Mouse (Mus musculus) erythroid progenitor cell, adult 5-6 weeks (primary cell): ENCODE data around the gene Sprr2f. TPM values are rescaled to one million over a fixed set of nuclear protein-coding genes. Genes with fewer than 3 reads are reported as not detected.

Experiments
- ATAC-seq: replicated peaks from 2 replicates; pipeline ENCODE4 v1.8.0; 2016; ENCODE audit warnings: moderate number of reproducible peaks, mild to moderate bottlenecking, moderate TSS enrichment, inconsistent platforms; ENCODE audit not compliant: poor library complexity, low FRiP score, severe bottlenecking
- total RNA-seq, 2 experiments: library from RNA; stranded (forward) in 1 of 2; stranded (reverse) in 1 of 2; fragments of 150-400 nt in 1 of 2; fragments of 186-747, 209-891 nt in 1 of 2; gene quantifications; 2 replicates each; pipeline versions ENCODE4 v1.2.3 to v1.2.4; 2015 to 2017; ENCODE audit warnings: low replicate concordance in 2 of 2

Sprr2f gene
- total RNA-seq (2015; ENCODE audit: low replicate concordance) (not detected in 2 replicates), total RNA-seq (2017; ENCODE audit: low replicate concordance) (not detected in 2 replicates)

- ATAC-seq = no peak
Observed at GRCm38 (mm10) chr3:92364887-92365286, at the start of gene Sprr2f. Gene Sprr2f, plus strand, starts transcription at chr3:92365187.

GRCm38 (mm10) chr3:92316320-92316719 lies 48.7 kb upstream of the Sprr2f start, which contains the start of gene Sprr2b:
Gene Sprr2b, plus strand, starts transcription at chr3:92316620.
- ATAC-seq = no peak

- no peak for ATAC-seq
Observed at GRCm38 (mm10) chr3:92317384-92317783, 47.6 kb upstream of the Sprr2f start.

- ATAC-seq = no peak
Observed at GRCm38 (mm10) chr3:92336278-92336677, 28.7 kb upstream of the Sprr2f start.

GRCm38 (mm10) chr3:92338840-92339239 lies 26.1 kb upstream of the Sprr2f start, which contains the start of gene Sprr2d:
Gene Sprr2d, plus strand, starts transcription at chr3:92339140.
- ATAC-seq = no peak

- ATAC-seq = no peak
Observed at GRCm38 (mm10) chr3:92351843-92352242, 13.1 kb upstream of the Sprr2f start, which contains the start of gene Sprr2e. Gene Sprr2e, plus strand, starts transcription at chr3:92352143.

GRCm38 (mm10) chr3:92361619-92362018 lies 3.4 kb upstream of the Sprr2f start:
- no peak for ATAC-seq

- ATAC-seq = no peak
Observed at GRCm38 (mm10) chr3:92373613-92374012, 8.6 kb downstream of the Sprr2f start.

- ATAC-seq = no peak
Observed at GRCm38 (mm10) chr3:92385385-92385784, 20.4 kb downstream of the Sprr2f start, which contains the start of gene Sprr2h. Gene Sprr2h, plus strand, starts transcription at chr3:92385685.

GRCm38 (mm10) chr3:92394301-92394700 lies 29.3 kb downstream of the Sprr2f start:
- no peak for ATAC-seq

GRCm38 (mm10) chr3:92407691-92408090 lies 42.7 kb downstream of the Sprr2f start, which contains the start of gene Sprr2i:
Gene Sprr2i, plus strand, starts transcription at chr3:92407991.
- no peak for ATAC-seq

Other genes with a start within 250 kb of the Sprr2f start
- not detected in 2 replicates for gene Prr9, start 241.2 kb upstream of the Sprr2f start, total RNA-seq (2015; ENCODE audit: low replicate concordance)
- 0.64 TPM in 1 of 2 replicates, not detected in the other for gene Prr9, start 241.2 kb upstream of the Sprr2f start, total RNA-seq (2017; ENCODE audit: low replicate concordance)
- not detected in 2 replicates for gene Lelp1, start 222.4 kb upstream of the Sprr2f start, total RNA-seq (2015; ENCODE audit: low replicate concordance)
- gene Lelp1, start 222.4 kb upstream of the Sprr2f start, total RNA-seq (2017; ENCODE audit: low replicate concordance) = not detected in 2 replicates
- not detected in 2 replicates for gene Sprr2a1, start 149.4 kb upstream of the Sprr2f start, total RNA-seq (2015; ENCODE audit: low replicate concordance)
- not detected in 2 replicates for gene Sprr2a1, start 149.4 kb upstream of the Sprr2f start, total RNA-seq (2017; ENCODE audit: low replicate concordance)
- not detected in 2 replicates for gene Sprr2a2, start 149.3 kb upstream of the Sprr2f start, total RNA-seq (2015; ENCODE audit: low replicate concordance)
- 0.77 TPM in 1 of 2 replicates, not detected in the other for gene Sprr2a2, start 149.3 kb upstream of the Sprr2f start, total RNA-seq (2017; ENCODE audit: low replicate concordance)
- not detected in 2 replicates for gene Sprr2a3, start 79.8 kb upstream of the Sprr2f start, total RNA-seq (2015; ENCODE audit: low replicate concordance)
- not detected in 2 replicates for gene Sprr2a3, start 79.8 kb upstream of the Sprr2f start, total RNA-seq (2017; ENCODE audit: low replicate concordance)
- not detected in 2 replicates for gene Sprr2b, start 48.6 kb upstream of the Sprr2f start, total RNA-seq (2015; ENCODE audit: low replicate concordance)
- not detected in 2 replicates for gene Sprr2b, start 48.6 kb upstream of the Sprr2f start, total RNA-seq (2017; ENCODE audit: low replicate concordance)
- not detected in 2 replicates for gene Sprr2d, start 26.0 kb upstream of the Sprr2f start, total RNA-seq (2015; ENCODE audit: low replicate concordance)
- not detected in 2 replicates for gene Sprr2d, start 26.0 kb upstream of the Sprr2f start, total RNA-seq (2017; ENCODE audit: low replicate concordance)
- gene Sprr2e, start 13.0 kb upstream of the Sprr2f start, total RNA-seq (2015; ENCODE audit: low replicate concordance) = not detected in 2 replicates
- not detected in 2 replicates for gene Sprr2e, start 13.0 kb upstream of the Sprr2f start, total RNA-seq (2017; ENCODE audit: low replicate concordance)
- gene Sprr2h, start 20.5 kb downstream of the Sprr2f start, total RNA-seq (2015; ENCODE audit: low replicate concordance) = not detected in 2 replicates
- not detected in 2 replicates for gene Sprr2h, start 20.5 kb downstream of the Sprr2f start, total RNA-seq (2017; ENCODE audit: low replicate concordance)
- not detected in 2 replicates for gene Sprr2i, start 42.8 kb downstream of the Sprr2f start, total RNA-seq (2015; ENCODE audit: low replicate concordance)
- not detected in 2 replicates for gene Sprr2i, start 42.8 kb downstream of the Sprr2f start, total RNA-seq (2017; ENCODE audit: low replicate concordance)
- not detected in 2 replicates for gene Sprr2j-ps, start 52.9 kb downstream of the Sprr2f start, total RNA-seq (2015; ENCODE audit: low replicate concordance)
- gene Sprr2j-ps, start 52.9 kb downstream of the Sprr2f start, total RNA-seq (2017; ENCODE audit: low replicate concordance) = not detected in 2 replicates
- gene Gm9774, start 64.2 kb downstream of the Sprr2f start, total RNA-seq (2015; ENCODE audit: low replicate concordance) = 2.1 and 8.6 TPM in 2 replicates
- 2.3 and 3.0 TPM in 2 replicates for gene Gm9774, start 64.2 kb downstream of the Sprr2f start, total RNA-seq (2017; ENCODE audit: low replicate concordance)
- not detected in 2 replicates for gene Sprr2k, start 67.4 kb downstream of the Sprr2f start, total RNA-seq (2015; ENCODE audit: low replicate concordance)
- gene Sprr2k, start 67.4 kb downstream of the Sprr2f start, total RNA-seq (2017; ENCODE audit: low replicate concordance) = not detected in 2 replicates
- gene Sprr1b, start 73.6 kb downstream of the Sprr2f start, total RNA-seq (2015; ENCODE audit: low replicate concordance) = not detected in 2 replicates
- not detected in 2 replicates for gene Sprr1b, start 73.6 kb downstream of the Sprr2f start, total RNA-seq (2017; ENCODE audit: low replicate concordance)
- not detected in 2 replicates for gene Sprr3, start 93.5 kb downstream of the Sprr2f start, total RNA-seq (2015; ENCODE audit: low replicate concordance)
- gene Sprr3, start 93.5 kb downstream of the Sprr2f start, total RNA-seq (2017; ENCODE audit: low replicate concordance) = not detected in 2 replicates
- not detected in 2 replicates for gene Sprr1a, start 120.7 kb downstream of the Sprr2f start, total RNA-seq (2015; ENCODE audit: low replicate concordance)
- gene Sprr1a, start 120.7 kb downstream of the Sprr2f start, total RNA-seq (2017; ENCODE audit: low replicate concordance) = not detected in 2 replicates
- gene Sprr4, start 135.3 kb downstream of the Sprr2f start, total RNA-seq (2015; ENCODE audit: low replicate concordance) = not detected in 2 replicates
- not detected in 2 replicates for gene Sprr4, start 135.3 kb downstream of the Sprr2f start, total RNA-seq (2017; ENCODE audit: low replicate concordance)
- gene 2310046K23Rik, start 169.3 kb downstream of the Sprr2f start, total RNA-seq (2015; ENCODE audit: low replicate concordance) = not detected in 2 replicates
- gene 2310046K23Rik, start 169.3 kb downstream of the Sprr2f start, total RNA-seq (2017; ENCODE audit: low replicate concordance) = not detected in 2 replicates
- gene Ivl, start 208.5 kb downstream of the Sprr2f start, total RNA-seq (2015; ENCODE audit: low replicate concordance) = not detected in 2 replicates
- 0.39 TPM in 1 of 2 replicates, not detected in the other for gene Ivl, start 208.5 kb downstream of the Sprr2f start, total RNA-seq (2017; ENCODE audit: low replicate concordance)
- not detected in 2 replicates for gene Smcp, start 223.8 kb downstream of the Sprr2f start, total RNA-seq (2015; ENCODE audit: low replicate concordance)
- not detected in 2 replicates for gene Smcp, start 223.8 kb downstream of the Sprr2f start, total RNA-seq (2017; ENCODE audit: low replicate concordance)
- gene 2210017I01Rik, start 242.3 kb downstream of the Sprr2f start, total RNA-seq (2015; ENCODE audit: low replicate concordance) = not detected in 2 replicates
- not detected in 2 replicates for gene 2210017I01Rik, start 242.3 kb downstream of the Sprr2f start, total RNA-seq (2017; ENCODE audit: low replicate concordance)